Comparison of ENCODE assay signal across 8 mouse cellular contexts in genomic region chr16:13117299-13117966, GRCm38 (mm10). TPM values are rescaled to one million over a fixed set of nuclear protein-coding genes. Genes with fewer than 3 reads are reported as not detected.
DNase-seq lines count a peak whose midpoint lies in the region; ATAC-seq and TF ChIP-seq lines count a peak whose summit lies in the region.

No protein-coding gene starts in this region.

- no peaks in the 10 kb centered on the region for H3K27me3 ChIP-seq in hindbrain, embryonic 10.5 days (ENCODE audit: insufficient read depth, poor library complexity, severe bottlenecking)
- no peaks in the 10 kb centered on the region for H3K27me3 ChIP-seq in limb, embryonic 10.5 days (ENCODE audit: low read depth, poor library complexity, severe bottlenecking)
- no peaks in the 10 kb centered on the region for H3K27me3 ChIP-seq in midbrain, embryonic 13.5 days
- H3K27me3 ChIP-seq in thymus, adult 2 months (ENCODE audit: control insufficient read depth, insufficient read depth, low read length) = no peaks in the 10 kb centered on the region

- intact Hi-C loops in left cerebral cortex, postnatal 10 days (cut with DNase I) = no loop called here
- intact Hi-C loops in left cerebral cortex, postnatal 36 days (cut with DNase I) = loop anchor here (10.0 kb wide), 1 partner anchor 1693 kb away; no protein-coding TSS in a partner anchor

- H3K27ac ChIP-seq in hindbrain, embryonic 10.5 days = no peak overlapping the region
- H3K27ac ChIP-seq in limb, embryonic 10.5 days = no peak overlapping the region
- no peak overlapping the region for H3K27ac ChIP-seq in midbrain, embryonic 13.5 days
- no peak overlapping the region for H3K27ac ChIP-seq in thymus, adult 2 months (ENCODE audit: control insufficient read depth, insufficient read depth, low read length)

- H3K4me1 ChIP-seq in hindbrain, embryonic 10.5 days (replicated peaks) = no peaks in the 10 kb centered on the region
- H3K4me1 ChIP-seq in limb, embryonic 10.5 days = no peaks in the 10 kb centered on the region
- H3K4me1 ChIP-seq in midbrain, embryonic 13.5 days (replicated peaks) = no peaks in the 10 kb centered on the region
- H3K4me1 ChIP-seq in thymus, adult 2 months (replicated peaks; ENCODE audit: control insufficient read depth, insufficient read depth, low read length) = no peaks in the 10 kb centered on the region

- no peak overlapping the region for H3K4me2 ChIP-seq in midbrain, embryonic 13.5 days (replicated peaks)

- H3K9me3 ChIP-seq in hindbrain, embryonic 10.5 days = no peaks in the 10 kb centered on the region
- H3K9me3 ChIP-seq in limb, embryonic 10.5 days (replicated peaks) = no peaks in the 10 kb centered on the region
- no peaks in the 10 kb centered on the region for H3K9me3 ChIP-seq in midbrain, embryonic 13.5 days

- peak; percentile 62; the same call in 1 of the 2 replicates for TF ChIP-seq CTCF in brain, embryonic 14.5 days (IDR thresholded peaks at IDR 0.05; ENCODE audit: borderline replicate concordance, extremely low read depth, insufficient read depth, insufficient read length)
- TF ChIP-seq CTCF in thymus, adult 2 months (IDR thresholded peaks at IDR 0.05; ENCODE audit: borderline replicate concordance, control insufficient read depth, extremely low read depth, insufficient read depth, low read length, poor library complexity) = peak; percentile 21; the same call in 1 of the 2 replicates

- peaks cover 64% of the 10 kb centered on the region for H3K36me3 ChIP-seq in hindbrain, embryonic 10.5 days
- peaks cover 61% of the 10 kb centered on the region for H3K36me3 ChIP-seq in limb, embryonic 10.5 days
- peaks cover 48% of the 10 kb centered on the region for H3K36me3 ChIP-seq in midbrain, embryonic 13.5 days
- peaks cover 16% of the 10 kb centered on the region for H3K36me3 ChIP-seq in thymus, adult 2 months (ENCODE audit: control insufficient read depth, insufficient read depth, low read length)

- TF ChIP-seq POLR2A in brain, embryonic 14.5 days (IDR thresholded peaks at IDR 0.05; ENCODE audit: borderline replicate concordance, extremely low read depth, insufficient read depth, insufficient read length, poor library complexity, severe bottlenecking) = no peak
- no peak for TF ChIP-seq POLR2A in thymus, adult 2 months (IDR thresholded peaks at IDR 0.05; ENCODE audit: control insufficient read depth, extremely low read depth, insufficient read depth, low read length, poor library complexity)

- H3K4me3 ChIP-seq in hindbrain, embryonic 10.5 days = no peak overlapping the region
- no peak overlapping the region for H3K4me3 ChIP-seq in limb, embryonic 10.5 days
- no peak overlapping the region for H3K4me3 ChIP-seq in midbrain, embryonic 13.5 days (replicated peaks)
- H3K4me3 ChIP-seq in thymus, adult 2 months (ENCODE audit: control insufficient read depth, insufficient read depth, low read length) = no peak overlapping the region

- H3K9ac ChIP-seq in midbrain, embryonic 13.5 days (replicated peaks) = no peak overlapping the region

- peak; percentile 41 to 59 for DNase-seq in left cerebral cortex, postnatal 10 days (ENCODE audit: extremely low spot score in 1 of 2, low spot score in 2 of 2)
- no peak for DNase-seq in left cerebral cortex, postnatal 36 days (ENCODE audit: low spot score in 2 of 2)
- DNase-seq in brain, embryonic 14.5 days (ENCODE audit: low read depth) = peak; percentile 89
- DNase-seq in hindbrain, embryonic 10.5 days (ENCODE audit: low spot score) = peak; percentile 31
- peak; percentile 52 for DNase-seq in limb, embryonic 10.5 days (ENCODE audit: low spot score)
- DNase-seq in thymus, adult 2 months = peak; percentile 30

- 72% methylated on average over 9 of the region's 9 CpGs for WGBS in hindbrain, embryonic 10.5 days
- WGBS in limb, embryonic 10.5 days = 68% methylated on average over 9 of the region's 9 CpGs
- WGBS in midbrain, embryonic 13.5 days = 66% methylated on average over 9 of the region's 9 CpGs
- 68% methylated on average over 9 of the region's 9 CpGs for WGBS in thymus, adult 2 months

- peak; percentile 68 for ATAC-seq in erythroid progenitor cell, adult 5-6 weeks (replicated peaks; ENCODE audit: low FRiP score, poor library complexity, severe bottlenecking)
- peak; percentile 94 for ATAC-seq in midbrain, embryonic 13.5 days

RNA-seq across cellular contexts. Expression of gene Ercc4, which starts 7.9 kb away (rescaled TPM):
- 10 to 100 TPM; 23.3 to 27.6 TPM for total RNA-seq in left cerebral cortex, postnatal 10 days (2021)
- total RNA-seq in left cerebral cortex, postnatal 36 days (2021) = 10 to 100 TPM; 20.3 to 23.9 TPM
- polyA plus RNA-seq in brain, embryonic 14.5 days (2012; rRNA removed) = 16.0 and 17.9 TPM in 2 replicates
- 0.36 and 2.5 TPM in 2 replicates for total RNA-seq in erythroid progenitor cell, adult 5-6 weeks (2015; ENCODE audit: low replicate concordance)
- total RNA-seq in erythroid progenitor cell, adult 5-6 weeks (2017; ENCODE audit: low replicate concordance) = 0.45 and 4.4 TPM in 2 replicates
- polyA plus RNA-seq in hindbrain, embryonic 10.5 days (2016; fragmentation: Nextera tagmentation; extraction: Ambion mirVana) = 12.8 and 12.9 TPM in 2 replicates
- polyA plus RNA-seq in limb, embryonic 10.5 days (2016; fragmentation: Nextera tagmentation; extraction: Ambion mirVana) = 11.0 and 12.2 TPM in 2 replicates
- polyA plus RNA-seq in midbrain, embryonic 13.5 days (2015; fragmentation: Nextera tagmentation; extraction: Ambion mirVana) = 14.8 and 16.4 TPM in 2 replicates
- polyA plus RNA-seq in thymus, adult 2 months (2012; rRNA removed) = 24.5 and 26.9 TPM in 2 replicates

Comparison
In these comparisons a context has a peak if more than half of its experiments do, and no peak if none do; other contexts are left out.
1. DNase-seq: peak in left cerebral cortex, postnatal 10 days (2 of 2), brain, embryonic 14.5 days (single experiment), hindbrain, embryonic 10.5 days (single experiment), limb, embryonic 10.5 days (single experiment) and thymus, adult 2 months (single experiment); none in left cerebral cortex, postnatal 36 days (0 of 2).